Mouse (Mus musculus) hematopoietic multipotent progenitor cell, adult 10-12 weeks (in vitro differentiated cells): ENCODE data around the gene Ovol2. TPM values are rescaled to one million over a fixed set of nuclear protein-coding genes. Genes with fewer than 3 reads are reported as not detected.

Experiments
- polyA plus RNA-seq: library from polyadenylated mRNA; stranded (reverse); fragments of >175 nt; gene quantifications from 2 replicates; pipeline ENCODE4 v1.2.3, GENCODE M21; 2012; ENCODE audit warnings: low replicate concordance

The Ovol2 gene
- not detected in 2 replicates for polyA plus RNA-seq

GRCm38 (mm10) chr2:144331401-144332302, at the start of gene Ovol2:
Gene Ovol2, minus strand, starts transcription at chr2:144332146.

GRCm38 (mm10) chr2:144368400-144369019, 36.6 kb upstream of the Ovol2 start, which contains the start of the genes Kat14 and Pet117:
Gene Kat14, plus strand, starts transcription at chr2:144368983.
Gene Pet117, plus strand, starts transcription at chr2:144368996.

GRCm38 (mm10) chr2:144270507-144271420, 61.2 kb downstream of the Ovol2 start, which contains the start of the genes Mgme1 and Snx5:
Gene Mgme1, plus strand, starts transcription at chr2:144270663.
Gene Snx5, minus strand, starts transcription at chr2:144270906.

Other genes starting within 250 kb of the Ovol2 start
- gene Mgme1, start 61.5 kb downstream of the Ovol2 start, polyA plus RNA-seq: 0.77 and 1.5 TPM in 2 replicates
- gene Snx5, start 61.2 kb downstream of the Ovol2 start, polyA plus RNA-seq: 43.2 and 51.4 TPM in 2 replicates
- 9.0 and 21.9 TPM in 2 replicates for gene Kat14, start 36.8 kb upstream of the Ovol2 start, polyA plus RNA-seq
- 0.27 and 14.0 TPM in 2 replicates for gene Pet117, start 36.9 kb upstream of the Ovol2 start, polyA plus RNA-seq
- gene Dzank1, start 195.3 kb upstream of the Ovol2 start, polyA plus RNA-seq: 0.03 and 0.12 TPM in 2 replicates
- gene Polr3f, start 195.6 kb upstream of the Ovol2 start, polyA plus RNA-seq: 5.7 and 16.7 TPM in 2 replicates
- gene Rbbp9, start 218.7 kb upstream of the Ovol2 start, polyA plus RNA-seq: 0.99 and 1.4 TPM in 2 replicates
- 4.4 and 8.7 TPM in 2 replicates for gene Sec23b, start 224.1 kb upstream of the Ovol2 start, polyA plus RNA-seq